Mouse (Mus musculus): ENCODE measurements at regions not wholly inside any gene's neighbourhood (a gene's known extent, or its start where the extent isn't known, plus 50 kb on each side); places are given as distances from the start of the nearest gene placed in this dataset.

- Histone ChIP-seq H3K4me3 (replicated peaks) (no peak overlapping the region), H3K4me2 (replicated peaks) (no peak overlapping the region), H3K9me3 (replicated peaks) (no peaks in the 10 kb centered on the region), H3K27ac (replicated peaks) (no peak overlapping the region), H3K36me3 (no peaks in the 10 kb centered on the region), H3K4me1 (peaks cover 22% of the 10 kb centered on the region), H3K27me3 (no peaks in the 10 kb centered on the region; the same call in 1 of the 2 replicates), H3K9ac (no peak overlapping the region)
- no peak for ATAC-seq (ENCODE audit: insufficient number of reproducible peaks, low FRiP score, low TSS enrichment, low read depth)
- WGBS = 95% methylated on average over 7 of the region's 7 CpGs
These were observed 227.2 kb upstream of the Ccdc122 start for GRCm38 (mm10) chr14:76809411-76809810.

- 64% methylated on average over 13 of the region's 13 CpGs for WGBS
- H3K9ac ChIP-seq = no peak overlapping the region
- H3K9me3 ChIP-seq (replicated peaks) = no peaks in the 10 kb centered on the region
- no peak overlapping the region for H3K4me2 ChIP-seq (replicated peaks)
- no peaks in the 10 kb centered on the region for H3K36me3 ChIP-seq
- no peak overlapping the region for H3K4me3 ChIP-seq (replicated peaks)
- ATAC-seq (ENCODE audit: insufficient number of reproducible peaks, low FRiP score, low TSS enrichment, low read depth) = no peak
- H3K4me1 ChIP-seq = peaks cover 15% of the 10 kb centered on the region
- peak overlapping the region; percentile 28; the same call in 1 of the 2 replicates for H3K27ac ChIP-seq (replicated peaks)
- H3K27me3 ChIP-seq = no peaks in the 10 kb centered on the region
These were observed 231.3 kb upstream of the Ccdc122 start for GRCm38 (mm10) chr14:76805151-76805785.

GRCm38 (mm10) chr14:76804447-76805150, 232.0 kb upstream of the Ccdc122 start:
- H3K9ac ChIP-seq = no peak overlapping the region
- no peak overlapping the region for H3K4me2 ChIP-seq (replicated peaks)
- H3K27me3 ChIP-seq = no peaks in the 10 kb centered on the region
- 57% methylated on average over 6 of the region's 6 CpGs for WGBS
- ATAC-seq (ENCODE audit: insufficient number of reproducible peaks, low FRiP score, low TSS enrichment, low read depth) = no peak
- H3K27ac ChIP-seq (replicated peaks) = peak overlapping the region; percentile 65
- no peaks in the 10 kb centered on the region for H3K9me3 ChIP-seq (replicated peaks)
- peaks cover 15% of the 10 kb centered on the region for H3K4me1 ChIP-seq
- H3K4me3 ChIP-seq (replicated peaks) = no peak overlapping the region
- no peaks in the 10 kb centered on the region for H3K36me3 ChIP-seq

- Histone ChIP-seq H3K9me3 (replicated peaks) (no peaks in the 10 kb centered on the region), H3K36me3 (no peaks in the 10 kb centered on the region), H3K27me3 (no peaks in the 10 kb centered on the region), H3K4me3 (replicated peaks) (no peak overlapping the region), H3K4me2 (replicated peaks) (no peak overlapping the region), H3K27ac (replicated peaks) (peak overlapping the region; percentile 83), H3K4me1 (peaks cover 23% of the 10 kb centered on the region), H3K9ac (no peak overlapping the region)
- ATAC-seq (ENCODE audit: insufficient number of reproducible peaks, low FRiP score, low TSS enrichment, low read depth) = peak; percentile 68; the same call in 1 of the 2 replicates
- WGBS = 47% methylated on average over 4 of the region's 4 CpGs
These were observed 236.4 kb upstream of the Ccdc122 start for GRCm38 (mm10) chr14:76800181-76800580.

- no peak overlapping the region for H3K4me2 ChIP-seq (replicated peaks)
- peaks cover 23% of the 10 kb centered on the region for H3K4me1 ChIP-seq
- H3K27ac ChIP-seq (replicated peaks) = peak overlapping the region; percentile 83
- no peaks in the 10 kb centered on the region for H3K9me3 ChIP-seq (replicated peaks)
- ATAC-seq (ENCODE audit: insufficient number of reproducible peaks, low FRiP score, low TSS enrichment, low read depth) = 0 out of 2 replicates have a peak, but pooled peaks have one; percentile 45
- H3K27me3 ChIP-seq = no peaks in the 10 kb centered on the region
- WGBS = 31% methylated on average over 6 of the region's 6 CpGs
- H3K4me3 ChIP-seq (replicated peaks) = no peak overlapping the region
- no peaks in the 10 kb centered on the region for H3K36me3 ChIP-seq
- H3K9ac ChIP-seq = no peak overlapping the region
These were observed 236.8 kb upstream of the Ccdc122 start for GRCm38 (mm10) chr14:76799741-76800140.

GRCm38 (mm10) chr14:76798925-76799428, 237.6 kb upstream of the Ccdc122 start:
- Histone ChIP-seq H3K27me3 (no peaks in the 10 kb centered on the region), H3K9me3 (replicated peaks) (no peaks in the 10 kb centered on the region), H3K4me2 (replicated peaks) (no peak overlapping the region), H3K36me3 (no peaks in the 10 kb centered on the region), H3K9ac (no peak overlapping the region), H3K27ac (replicated peaks) (peak overlapping the region; percentile 83), H3K4me3 (replicated peaks) (no peak overlapping the region), H3K4me1 (peaks cover 18% of the 10 kb centered on the region)
- ATAC-seq (ENCODE audit: insufficient number of reproducible peaks, low FRiP score, low TSS enrichment, low read depth) = no peak
- 72% methylated on average over 8 of the region's 8 CpGs for WGBS

GRCm38 (mm10) chr14:76798488-76798887, 238.1 kb upstream of the Ccdc122 start:
- H3K9me3 ChIP-seq (replicated peaks) = no peaks in the 10 kb centered on the region
- no peaks in the 10 kb centered on the region for H3K27me3 ChIP-seq
- WGBS = 71% methylated on average over 6 of the region's 6 CpGs
- H3K4me3 ChIP-seq (replicated peaks) = no peak overlapping the region
- ATAC-seq (ENCODE audit: insufficient number of reproducible peaks, low FRiP score, low TSS enrichment, low read depth) = no peak
- H3K4me1 ChIP-seq = peaks cover 13% of the 10 kb centered on the region; the same call in 1 of the 2 replicates
- no peak overlapping the region for H3K4me2 ChIP-seq (replicated peaks)
- H3K27ac ChIP-seq (replicated peaks) = peak overlapping the region; percentile 19
- H3K36me3 ChIP-seq = no peaks in the 10 kb centered on the region
- no peak overlapping the region for H3K9ac ChIP-seq

- Histone ChIP-seq H3K4me3 (replicated peaks) (no peak overlapping the region), H3K4me2 (replicated peaks) (no peak overlapping the region), H3K27ac (replicated peaks) (no peak overlapping the region), H3K36me3 (no peaks in the 10 kb centered on the region), H3K9me3 (replicated peaks) (no peaks in the 10 kb centered on the region), H3K4me1 (peaks cover 14% of the 10 kb centered on the region; the same call in 1 of the 2 replicates), H3K9ac (no peak overlapping the region), H3K27me3 (no peaks in the 10 kb centered on the region)
- no peak for ATAC-seq (ENCODE audit: insufficient number of reproducible peaks, low FRiP score, low TSS enrichment, low read depth)
- WGBS = 83% methylated on average over 6 of the region's 6 CpGs
These were observed 239.1 kb upstream of the Ccdc122 start for GRCm38 (mm10) chr14:76797518-76797917.

GRCm38 (mm10) chr14:76791811-76792571, 235.3 kb upstream of the Serp2 start:
- H3K4me1 ChIP-seq = peaks cover 21% of the 10 kb centered on the region
- no peak overlapping the region for H3K4me3 ChIP-seq (replicated peaks)
- no peaks in the 10 kb centered on the region for H3K27me3 ChIP-seq
- no peaks in the 10 kb centered on the region for H3K36me3 ChIP-seq
- no peak overlapping the region for H3K9ac ChIP-seq
- WGBS = 17% methylated on average over 6 of the region's 6 CpGs
- H3K9me3 ChIP-seq (replicated peaks) = no peaks in the 10 kb centered on the region
- H3K4me2 ChIP-seq (replicated peaks) = no peak overlapping the region
- H3K27ac ChIP-seq (replicated peaks) = peak overlapping the region; percentile 58
- peak; percentile 54; the same call in 1 of the 2 replicates for ATAC-seq (ENCODE audit: insufficient number of reproducible peaks, low FRiP score, low TSS enrichment, low read depth)

- Histone ChIP-seq H3K9me3 (replicated peaks) (no peaks in the 10 kb centered on the region), H3K27ac (replicated peaks) (no peak overlapping the region; the same call in 1 of the 2 replicates), H3K4me1 (peaks cover 21% of the 10 kb centered on the region), H3K27me3 (no peaks in the 10 kb centered on the region), H3K36me3 (no peaks in the 10 kb centered on the region), H3K4me3 (replicated peaks) (no peak overlapping the region), H3K9ac (no peak overlapping the region), H3K4me2 (replicated peaks) (no peak overlapping the region)
- WGBS = 41% methylated on average over 7 of the region's 7 CpGs
- no peak for ATAC-seq (ENCODE audit: insufficient number of reproducible peaks, low FRiP score, low TSS enrichment, low read depth)
These were observed 232.7 kb upstream of the Serp2 start for GRCm38 (mm10) chr14:76789376-76789775.

- Histone ChIP-seq H3K9ac (no peak overlapping the region), H3K9me3 (replicated peaks) (no peaks in the 10 kb centered on the region), H3K4me1 (peaks cover 21% of the 10 kb centered on the region), H3K27me3 (no peaks in the 10 kb centered on the region), H3K27ac (replicated peaks) (no peak overlapping the region), H3K4me2 (replicated peaks) (no peak overlapping the region), H3K36me3 (no peaks in the 10 kb centered on the region), H3K4me3 (replicated peaks) (no peak overlapping the region)
- no peak for ATAC-seq (ENCODE audit: insufficient number of reproducible peaks, low FRiP score, low TSS enrichment, low read depth)
- WGBS = 78% methylated on average over 6 of the region's 6 CpGs
These were observed 230.9 kb upstream of the Serp2 start for GRCm38 (mm10) chr14:76787601-76788000.

Data from embryonic facial prominence, embryonic 15.5 days (tissue).